Mouse (Mus musculus): ENCODE results near the gene Klhl36. TPM values are rescaled to one million over a fixed set of nuclear protein-coding genes. Genes with fewer than 3 reads are reported as not detected.

Gene Klhl36
- polyA plus RNA-seq, 1 experiment from 2014 or later = 9.1 TPM

- Histone ChIP-seq H3K4me2 (no peak overlapping the region), H3K4me1 (replicated peaks) (peaks cover 7% of the 10 kb centered on the region), H3K27ac (no peak overlapping the region), H3K4me3 (no peak overlapping the region), H3K27me3 (no peaks in the 10 kb centered on the region; the same call in 1 of the 2 replicates), H3K36me3 (no peaks in the 10 kb centered on the region), H3K9me3 (replicated peaks) (no peaks in the 10 kb centered on the region), H3K9ac (no peak overlapping the region)
- WGBS = 76% methylated on average over 16 of the region's 16 CpGs
- no peak; the same call in 1 of the 2 replicates for ATAC-seq (replicated peaks; ENCODE audit: insufficient number of reproducible peaks, insufficient read depth, low FRiP score, low read depth)
Observed at GRCm38 (mm10) chr8:119847232-119847922, 14.7 kb upstream of the Klhl36 start.

- Histone ChIP-seq H3K9me3 (replicated peaks) (no peaks in the 10 kb centered on the region), H3K27ac (no peak overlapping the region), H3K4me3 (no peak overlapping the region), H3K27me3 (peaks cover 2% of the 10 kb centered on the region; the same call in 1 of the 2 replicates), H3K4me1 (replicated peaks) (peaks cover 6% of the 10 kb centered on the region; the same call in 1 of the 2 replicates), H3K4me2 (no peak overlapping the region), H3K9ac (no peak overlapping the region), H3K36me3 (no peaks in the 10 kb centered on the region)
- 66% methylated on average over 8 of the region's 8 CpGs for WGBS
- no peak for ATAC-seq (replicated peaks; ENCODE audit: insufficient number of reproducible peaks, insufficient read depth, low FRiP score, low read depth)
Observed at GRCm38 (mm10) chr8:119853521-119853920, 8.5 kb upstream of the Klhl36 start.

GRCm38 (mm10) chr8:119854035-119854434 is 8.0 kb upstream of the Klhl36 start:
- H3K36me3 ChIP-seq = no peaks in the 10 kb centered on the region
- no peak overlapping the region for H3K27ac ChIP-seq
- peaks cover 7% of the 10 kb centered on the region; the same call in 1 of the 2 replicates for H3K27me3 ChIP-seq
- H3K4me3 ChIP-seq = no peak overlapping the region
- no peaks in the 10 kb centered on the region for H3K9me3 ChIP-seq (replicated peaks)
- H3K9ac ChIP-seq = no peak overlapping the region
- ATAC-seq (replicated peaks; ENCODE audit: insufficient number of reproducible peaks, insufficient read depth, low FRiP score, low read depth) = no peak
- peaks cover 6% of the 10 kb centered on the region; the same call in 1 of the 2 replicates for H3K4me1 ChIP-seq (replicated peaks)
- WGBS = 63% methylated on average over 5 of the region's 5 CpGs
- no peak overlapping the region for H3K4me2 ChIP-seq

- 0 out of 2 replicates have a peak, but pooled peaks have one; percentile 39 for ATAC-seq (replicated peaks; ENCODE audit: insufficient number of reproducible peaks, insufficient read depth, low FRiP score, low read depth)
- Histone ChIP-seq H3K4me2 (no peak overlapping the region), H3K4me1 (replicated peaks) (peaks cover 6% of the 10 kb centered on the region; the same call in 1 of the 2 replicates), H3K27ac (no peak overlapping the region), H3K27me3 (peaks cover 19% of the 10 kb centered on the region), H3K9ac (no peak overlapping the region), H3K9me3 (replicated peaks) (no peaks in the 10 kb centered on the region), H3K4me3 (no peak overlapping the region), H3K36me3 (no peaks in the 10 kb centered on the region)
- 54% methylated on average over 5 of the region's 5 CpGs for WGBS
Observed at GRCm38 (mm10) chr8:119855656-119856055, 6.4 kb upstream of the Klhl36 start.

- 66% methylated on average over 6 of the region's 6 CpGs for WGBS
- peaks cover 22% of the 10 kb centered on the region for H3K27me3 ChIP-seq
- no peak overlapping the region for H3K9ac ChIP-seq
- ATAC-seq (replicated peaks; ENCODE audit: insufficient number of reproducible peaks, insufficient read depth, low FRiP score, low read depth) = no peak
- H3K4me2 ChIP-seq = no peak overlapping the region
- H3K36me3 ChIP-seq = no peaks in the 10 kb centered on the region
- no peak overlapping the region for H3K4me3 ChIP-seq
- H3K9me3 ChIP-seq (replicated peaks) = no peaks in the 10 kb centered on the region
- H3K4me1 ChIP-seq (replicated peaks) = peaks cover 16% of the 10 kb centered on the region
- H3K27ac ChIP-seq = no peak overlapping the region
Observed at GRCm38 (mm10) chr8:119857767-119858166, 4.3 kb upstream of the Klhl36 start.

- no peak for ATAC-seq (replicated peaks; ENCODE audit: insufficient number of reproducible peaks, insufficient read depth, low FRiP score, low read depth)
- WGBS = under 1% methylated on average over 19 of the region's 19 CpGs
Observed at GRCm38 (mm10) chr8:119862390-119862734, 296 bp downstream of the Klhl36 start.

GRCm38 (mm10) chr8:119862749-119863148 is 683 bp downstream of the Klhl36 start:
- peak overlapping the region; percentile 63 for H3K27ac ChIP-seq
- 14% methylated on average over 6 of the region's 6 CpGs for WGBS
- H3K4me3 ChIP-seq = peak overlapping the region; percentile 89
- H3K27me3 ChIP-seq = peaks cover 29% of the 10 kb centered on the region
- H3K36me3 ChIP-seq = no peaks in the 10 kb centered on the region
- ATAC-seq (replicated peaks; ENCODE audit: insufficient number of reproducible peaks, insufficient read depth, low FRiP score, low read depth) = no peak
- no peaks in the 10 kb centered on the region for H3K9me3 ChIP-seq (replicated peaks)
- H3K4me2 ChIP-seq = peak overlapping the region; percentile 88
- peaks cover 16% of the 10 kb centered on the region for H3K4me1 ChIP-seq (replicated peaks)
- peak overlapping the region; percentile 89 for H3K9ac ChIP-seq

More at GRCm38 (mm10) chr8:119862390-119862734, 296 bp downstream of the Klhl36 start:
- peak overlapping the region; percentile 89 for H3K9ac ChIP-seq
- H3K36me3 ChIP-seq = no peaks in the 10 kb centered on the region
- peaks cover 29% of the 10 kb centered on the region for H3K27me3 ChIP-seq
- H3K4me2 ChIP-seq = peak overlapping the region; percentile 88
- peaks cover 16% of the 10 kb centered on the region for H3K4me1 ChIP-seq (replicated peaks)
- H3K4me3 ChIP-seq = peak overlapping the region; percentile 89
- peak overlapping the region; percentile 63 for H3K27ac ChIP-seq
- H3K9me3 ChIP-seq (replicated peaks) = no peaks in the 10 kb centered on the region

GRCm38 (mm10) chr8:119869616-119870015 is 7.5 kb downstream of the Klhl36 start:
- Histone ChIP-seq H3K9me3 (replicated peaks) (peaks cover 6% of the 10 kb centered on the region), H3K36me3 (peaks cover 30% of the 10 kb centered on the region)

GRCm38 (mm10) chr8:119873181-119873580 is 11.1 kb downstream of the Klhl36 start:
- H3K4me3 ChIP-seq = no peak overlapping the region
- H3K4me2 ChIP-seq = no peak overlapping the region
- H3K4me1 ChIP-seq (replicated peaks) = no peaks in the 10 kb centered on the region
- no peak for ATAC-seq (replicated peaks; ENCODE audit: insufficient number of reproducible peaks, insufficient read depth, low FRiP score, low read depth)
- H3K27ac ChIP-seq = no peak overlapping the region
- peaks cover 6% of the 10 kb centered on the region for H3K9me3 ChIP-seq (replicated peaks)
- H3K9ac ChIP-seq = no peak overlapping the region
- no peaks in the 10 kb centered on the region for H3K27me3 ChIP-seq
- 93% methylated on average over 1 of the region's 1 CpGs for WGBS
- H3K36me3 ChIP-seq = peaks cover 38% of the 10 kb centered on the region

More at GRCm38 (mm10) chr8:119869616-119870015, 7.5 kb downstream of the Klhl36 start:
- no peaks in the 10 kb centered on the region for H3K4me1 ChIP-seq (replicated peaks)
- ATAC-seq (replicated peaks; ENCODE audit: insufficient number of reproducible peaks, insufficient read depth, low FRiP score, low read depth) = no peak
- H3K4me3 ChIP-seq = no peak overlapping the region
- no peak overlapping the region for H3K27ac ChIP-seq
- no peak overlapping the region for H3K9ac ChIP-seq
- WGBS = 73% methylated on average over 20 of the region's 20 CpGs
- H3K4me2 ChIP-seq = no peak overlapping the region
- no peaks in the 10 kb centered on the region for H3K27me3 ChIP-seq

GRCm38 (mm10) chr8:119881301-119881700 is 19.2 kb downstream of the Klhl36 start:
- H3K27me3 ChIP-seq = peaks cover 10% of the 10 kb centered on the region; the same call in 1 of the 2 replicates
- no peak overlapping the region for H3K9ac ChIP-seq
- H3K4me1 ChIP-seq (replicated peaks) = peaks cover 11% of the 10 kb centered on the region
- H3K9me3 ChIP-seq (replicated peaks) = no peaks in the 10 kb centered on the region
- WGBS = 77% methylated on average over 6 of the region's 6 CpGs
- no peak for ATAC-seq (replicated peaks; ENCODE audit: insufficient number of reproducible peaks, insufficient read depth, low FRiP score, low read depth)
- no peak overlapping the region for H3K4me2 ChIP-seq
- H3K4me3 ChIP-seq = no peak overlapping the region
- H3K27ac ChIP-seq = no peak overlapping the region
- H3K36me3 ChIP-seq = peaks cover 4% of the 10 kb centered on the region; the same call in 1 of the 2 replicates

- Histone ChIP-seq H3K9ac (no peak overlapping the region), H3K9me3 (replicated peaks) (no peaks in the 10 kb centered on the region), H3K4me2 (no peak overlapping the region), H3K4me1 (replicated peaks) (peaks cover 12% of the 10 kb centered on the region), H3K36me3 (no peaks in the 10 kb centered on the region), H3K27ac (no peak overlapping the region), H3K27me3 (peaks cover 10% of the 10 kb centered on the region; the same call in 1 of the 2 replicates), H3K4me3 (no peak overlapping the region)
- 80% methylated on average over 8 of the region's 8 CpGs for WGBS
- ATAC-seq (replicated peaks; ENCODE audit: insufficient number of reproducible peaks, insufficient read depth, low FRiP score, low read depth) = no peak
Observed at GRCm38 (mm10) chr8:119881917-119882316, 19.9 kb downstream of the Klhl36 start.

GRCm38 (mm10) chr8:119883281-119883680 is 21.2 kb downstream of the Klhl36 start:
- 88% methylated on average over 7 of the region's 7 CpGs for whole genome bisulfite sequencing

More at GRCm38 (mm10) chr8:119883281-119883680, 21.2 kb downstream of the Klhl36 start:
- no peaks in the 10 kb centered on the region for H3K9me3 ChIP-seq (replicated peaks)
- H3K36me3 ChIP-seq = no peaks in the 10 kb centered on the region
- H3K9ac ChIP-seq = no peak overlapping the region
- H3K4me1 ChIP-seq (replicated peaks) = peaks cover 12% of the 10 kb centered on the region
- no peak overlapping the region for H3K4me3 ChIP-seq
- H3K4me2 ChIP-seq = no peak overlapping the region
- ATAC-seq (replicated peaks; ENCODE audit: insufficient number of reproducible peaks, insufficient read depth, low FRiP score, low read depth) = no peak
- peaks cover 10% of the 10 kb centered on the region for H3K27me3 ChIP-seq
- H3K27ac ChIP-seq = no peak overlapping the region

All from heart, embryonic 15.5 days (tissue).